ENCODE assay signal across 27 mouse cellular contexts in the genomic region with DNA sequence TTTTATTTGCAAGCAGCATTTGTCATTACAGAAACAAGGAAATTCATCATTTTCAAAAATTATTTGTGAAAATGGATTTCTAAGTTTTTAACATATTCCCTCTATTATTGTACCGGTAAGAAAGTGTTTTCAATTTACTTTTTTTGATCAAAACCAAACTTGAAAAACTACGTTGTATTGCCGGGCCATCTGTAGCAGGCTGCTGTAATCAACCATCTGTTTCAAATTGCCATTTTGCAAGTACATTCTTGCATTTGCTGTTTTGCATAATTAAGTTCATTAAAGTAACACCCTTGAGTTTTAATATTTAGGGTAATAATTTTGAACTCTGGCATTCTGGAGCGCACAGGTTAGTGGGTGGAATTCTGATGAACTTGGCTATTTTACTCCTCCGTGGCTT.
DNase-seq lines count a peak whose midpoint lies in the region; ATAC-seq lines count a peak whose summit lies in the region.
"Had no signal": no experiment of that assay in that cellular context is flagged by ENCODE, and none has a peak within 500 bp of the region (broad histone marks: within the 10 kb centered on the region; RNA-seq: fewer than 3 reads in every experiment).

No protein-coding gene starts in this region.

- H3K9me3 ChIP-seq in forebrain, embryonic 14.5 days (replicated peaks; ENCODE audit: control insufficient read depth, low read length): no peaks in the 10 kb centered on the region
- no peaks in the 10 kb centered on the region for H3K9me3 ChIP-seq in forebrain, embryonic 12.5 days
- H3K9me3 ChIP-seq in hindbrain, embryonic 12.5 days (replicated peaks): no peaks in the 10 kb centered on the region
- H3K9me3 ChIP-seq: forebrain, embryonic 10.5 days; G1E; heart, embryonic 10.5 days; heart, embryonic 13.5 days; hindbrain, embryonic 13.5 days; intestine, embryonic 15.5 days had no signal

- H3K4me2 ChIP-seq in forebrain, embryonic 14.5 days (ENCODE audit: low read length): no peak overlapping the region
- H3K4me2 ChIP-seq in forebrain, embryonic 12.5 days: no peak overlapping the region
- no peak overlapping the region for H3K4me2 ChIP-seq in hindbrain, embryonic 12.5 days (replicated peaks)
- H3K4me2 ChIP-seq: heart, embryonic 13.5 days; hindbrain, embryonic 13.5 days; intestine, embryonic 15.5 days had no signal

- H3K4me1 ChIP-seq in forebrain, embryonic 14.5 days (ENCODE audit: control insufficient read depth, insufficient read depth, low read length): no peaks in the 10 kb centered on the region
- H3K4me1 ChIP-seq in forebrain, embryonic 12.5 days: no peaks in the 10 kb centered on the region
- H3K4me1 ChIP-seq in hindbrain, embryonic 12.5 days: no peaks in the 10 kb centered on the region
- H3K4me1 ChIP-seq: forebrain, embryonic 10.5 days; heart, embryonic 10.5 days; hindbrain, embryonic 13.5 days; intestine, embryonic 15.5 days had no signal

- DNase-seq in forebrain, embryonic 14.5 days (ENCODE audit: low spot score): peak; percentile 24
- peak; percentile 24 for DNase-seq in brain, adult 2 months (ENCODE audit: low read depth, low spot score)
- DNase-seq in layer of hippocampus, adult 18-20 months (ENCODE audit: low spot score in 2 of 2): peak; percentile 32 to 75
- peak; percentile 29 for DNase-seq in layer of hippocampus, adult 9-10 months (ENCODE audit: low spot score)
- DNase-seq in adrenal gland, postnatal 36 days: no peak
- DNase-seq: adrenal gland, postnatal 10 days; B cell, adult 2 months; cerebellum, adult 18-20 months; cerebellum, adult 9-10 months; cerebellum, postnatal 14 days; gastrocnemius, postnatal 10 days; gastrocnemius, postnatal 36 days; heart, adult 2 months; heart, postnatal 14 days; heart, postnatal 4 days had no signal

- 0 out of 2 replicates have a peak, but pooled peaks have one; percentile 42 for ATAC-seq in forebrain, embryonic 14.5 days
- ATAC-seq in forebrain, embryonic 12.5 days (ENCODE audit: low FRiP score): no peak
- no peak for ATAC-seq in megakaryocyte progenitor cell, adult 5-6 weeks (replicated peaks; ENCODE audit: poor library complexity)
- ATAC-seq in hindbrain, embryonic 12.5 days (ENCODE audit: low FRiP score): no peak
- ATAC-seq: hindbrain, embryonic 16.5 days; intestine, embryonic 15.5 days; Patski had no signal

- no peaks in the 10 kb centered on the region for H3K27me3 ChIP-seq in forebrain, embryonic 14.5 days (replicated peaks; ENCODE audit: control insufficient read depth, insufficient read depth, low read length)
- no peaks in the 10 kb centered on the region for H3K27me3 ChIP-seq in forebrain, embryonic 12.5 days
- no peaks in the 10 kb centered on the region for H3K27me3 ChIP-seq in hindbrain, embryonic 12.5 days
- H3K27me3 ChIP-seq: CH12.LX; heart, embryonic 13.5 days; hindbrain, embryonic 13.5 days; intestine, embryonic 15.5 days had no signal

- 69% methylated on average over 5 of the region's 5 CpGs for WGBS in forebrain, embryonic 14.5 days
- 79% methylated on average over 5 of the region's 5 CpGs for WGBS in forebrain, embryonic 12.5 days
- WGBS in hindbrain, embryonic 12.5 days: 85% methylated on average over 5 of the region's 5 CpGs

- no peak overlapping the region for H3K9ac ChIP-seq in forebrain, embryonic 14.5 days (ENCODE audit: low read length)
- H3K9ac ChIP-seq in forebrain, embryonic 12.5 days: no peak overlapping the region
- no peak overlapping the region for H3K9ac ChIP-seq in hindbrain, embryonic 12.5 days
- H3K9ac ChIP-seq: heart, embryonic 13.5 days; hindbrain, embryonic 13.5 days; intestine, embryonic 15.5 days had no signal

- H3K27ac ChIP-seq in forebrain, embryonic 14.5 days (ENCODE audit: low read depth, low read length): no peak overlapping the region
- no peak overlapping the region for H3K27ac ChIP-seq in forebrain, embryonic 12.5 days
- no peak overlapping the region for H3K27ac ChIP-seq in hindbrain, embryonic 12.5 days
- H3K27ac ChIP-seq: forebrain, embryonic 10.5 days; heart, adult 2 months; heart, embryonic 10.5 days; heart, embryonic 13.5 days; hindbrain, embryonic 13.5 days; intestine, embryonic 15.5 days had no signal

- no peak overlapping the region for H3K4me3 ChIP-seq in forebrain, embryonic 14.5 days (ENCODE audit: low read depth, low read length)
- H3K4me3 ChIP-seq in forebrain, embryonic 12.5 days (replicated peaks): no peak overlapping the region
- no peak overlapping the region for H3K4me3 ChIP-seq in hindbrain, embryonic 12.5 days
- H3K4me3 ChIP-seq: forebrain, embryonic 10.5 days; heart, adult 2 months; heart, embryonic 10.5 days; heart, embryonic 13.5 days; hindbrain, embryonic 13.5 days; intestine, embryonic 15.5 days had no signal

- no peaks in the 10 kb centered on the region for H3K36me3 ChIP-seq in forebrain, embryonic 14.5 days (ENCODE audit: control insufficient read depth, insufficient read depth, low read length)
- no peaks in the 10 kb centered on the region for H3K36me3 ChIP-seq in forebrain, embryonic 12.5 days (replicated peaks)
- H3K36me3 ChIP-seq in hindbrain, embryonic 12.5 days: no peaks in the 10 kb centered on the region
- H3K36me3 ChIP-seq: forebrain, embryonic 10.5 days; G1E; heart, embryonic 10.5 days; heart, embryonic 13.5 days; hindbrain, embryonic 13.5 days; intestine, embryonic 15.5 days had no signal

Comparison
In these comparisons a context has a peak if more than half of its experiments do, and no peak if none do; other contexts are left out.
1. DNase-seq: peak in forebrain, embryonic 14.5 days (single experiment), brain, adult 2 months (single experiment), layer of hippocampus, adult 18-20 months (2 of 2) and layer of hippocampus, adult 9-10 months (single experiment); none in adrenal gland, postnatal 36 days (0 of 2).